Mouse (Mus musculus) intestine, postnatal 0 days (tissue): ENCODE measurements around the gene Gipc2. TPM values are rescaled to one million over a fixed set of nuclear protein-coding genes. Genes with fewer than 3 reads are reported as not detected.

Source experiments
- ATAC-seq: fragments of 200-750 bp; cut with Nextera tagmentation; 2 replicates; pipeline ENCODE4 v1.8.0; 2017; ENCODE audit warnings: mild to moderate bottlenecking, moderate TSS enrichment, moderate library complexity
- H3K27ac ChIP-seq: fragments of 300-500 bp; sonication (generic); 2 replicates; pipeline ENCODE4 v1.5.1; 2014; ENCODE audit warnings: mild to moderate bottlenecking, low read depth, low read length, moderate library complexity
- H3K27me3 ChIP-seq: fragments of 300-500 bp; sonication (generic); replicated peaks from 2 replicates; pipeline ENCODE4 v1.6.1; 2014; ENCODE audit warnings: low read length, mixed read lengths; ENCODE audit not compliant: control insufficient read depth, insufficient read depth
- H3K36me3 ChIP-seq: fragments of 300-500 bp; sonication (generic); 2 replicates; pipeline ENCODE4 v1.6.1; 2014; ENCODE audit warnings: mild to moderate bottlenecking, moderate library complexity; ENCODE audit not compliant: control insufficient read depth, insufficient read depth
- H3K4me1 ChIP-seq: fragments of 300-500 bp; sonication (generic); replicated peaks from 2 replicates; pipeline ENCODE4 v1.6.1; 2014; ENCODE audit warnings: antibody characterized with exemption, low read length, mixed read lengths; ENCODE audit not compliant: control insufficient read depth, insufficient read depth
- H3K4me2 ChIP-seq: fragments of 300-500 bp; sonication (generic); replicated peaks from 2 replicates; pipeline ENCODE4 v1.6.1; 2014; ENCODE audit warnings: low read depth, mild to moderate bottlenecking, moderate library complexity
- H3K4me3 ChIP-seq: fragments of 300-500 bp; sonication (generic); 2 replicates; pipeline ENCODE4 v1.5.1; 2014; ENCODE audit warnings: low read depth, low read length
- H3K9ac ChIP-seq: fragments of 300-500 bp; sonication (generic); 2 replicates; pipeline ENCODE4 v1.6.1; 2014; ENCODE audit warnings: mild to moderate bottlenecking, low read depth, low read length
- H3K9me3 ChIP-seq: fragments of 300-500 bp; sonication (generic); 2 replicates; pipeline ENCODE4 v1.6.1; 2016; ENCODE audit warnings: mixed run types; ENCODE audit not compliant: control insufficient read depth
- CTCF ChIP-seq: sonication (generic); IDR thresholded peaks from 2 replicates; pipeline ENCODE4 v1.5.1; 2016; ENCODE audit warnings: low read depth, mild to moderate bottlenecking, control low read depth, antibody characterized with exemption, moderate library complexity
- WGBS: fragments of 180-500 bp; shearing (Covaris S2); extraction: QIAGEN DNeasy Blood & Tissue Kit; methylation state at CpG from one replicate; pipeline ENCODE4 v1.1.7; 2014; 5-methylcytosine and 5-hydroxymethylcytosine counted together
- polyA plus RNA-seq: library from polyadenylated mRNA; unstranded; fragments of >200 nt; fragmentation: Nextera tagmentation; extraction: Ambion mirVana; gene quantifications from 2 replicates; pipeline ENCODE4 v1.2.1, GENCODE M21; 2015

Gene Gipc2
- polyA plus RNA-seq, 1 experiment from 2014 or later, result 243 TPM

GRCm38 (mm10) chr3:152121169-152122009, 44.6 kb downstream of the Gipc2 start:
- WGBS, result 62% methylated on average over 11 of the region's 11 CpGs
- Histone ChIP-seq H3K4me3 (no peak overlapping the region), H3K9me3 (no peaks in the 10 kb centered on the region), H3K27me3 (no peaks in the 10 kb centered on the region), H3K4me1 (peaks cover 7% of the 10 kb centered on the region), H3K9ac (no peak overlapping the region), H3K27ac (peak overlapping the region; percentile 74; the same call in 1 of the 2 replicates), H3K4me2 (no peak overlapping the region), H3K36me3 (peaks cover 2% of the 10 kb centered on the region; the same call in 1 of the 2 replicates)
- peak; percentile 9; the same call in 1 of the 2 replicates for ATAC-seq
- no peak for TF ChIP-seq CTCF

- no peak for ATAC-seq
- TF ChIP-seq CTCF, result no peak
- WGBS, result 53% methylated on average over 4 of the region's 4 CpGs
- Histone ChIP-seq H3K27me3 (no peaks in the 10 kb centered on the region), H3K4me2 (no peak overlapping the region), H3K9ac (no peak overlapping the region), H3K4me3 (no peak overlapping the region), H3K27ac (no peak overlapping the region), H3K4me1 (peaks cover 7% of the 10 kb centered on the region), H3K9me3 (no peaks in the 10 kb centered on the region), H3K36me3 (no peaks in the 10 kb centered on the region)
Measured at GRCm38 (mm10) chr3:152119987-152120386, 46.0 kb downstream of the Gipc2 start.

- Histone ChIP-seq H3K4me2 (no peak overlapping the region), H3K27ac (no peak overlapping the region), H3K9me3 (no peaks in the 10 kb centered on the region), H3K4me1 (peaks cover 16% of the 10 kb centered on the region), H3K4me3 (no peak overlapping the region), H3K27me3 (no peaks in the 10 kb centered on the region), H3K9ac (no peak overlapping the region), H3K36me3 (no peaks in the 10 kb centered on the region)
- no peak for TF ChIP-seq CTCF
- 82% methylated on average over 3 of the region's 3 CpGs for WGBS
- ATAC-seq, result no peak
Measured at GRCm38 (mm10) chr3:152117941-152118340, 48.1 kb downstream of the Gipc2 start.

- no peak overlapping the region for H3K27ac ChIP-seq
- no peak overlapping the region for H3K4me2 ChIP-seq
- no peak overlapping the region for H3K4me3 ChIP-seq
- 64% methylated on average over 3 of the region's 3 CpGs for WGBS
- no peaks in the 10 kb centered on the region for H3K9me3 ChIP-seq
- ATAC-seq, result no peak
- H3K9ac ChIP-seq, result no peak overlapping the region
- no peaks in the 10 kb centered on the region for H3K27me3 ChIP-seq
- peaks cover 9% of the 10 kb centered on the region; the same call in 1 of the 2 replicates for H3K4me1 ChIP-seq
- no peaks in the 10 kb centered on the region for H3K36me3 ChIP-seq
- no peak for TF ChIP-seq CTCF
Measured at GRCm38 (mm10) chr3:152116140-152116539, 49.9 kb downstream of the Gipc2 start.

- Histone ChIP-seq H3K9me3 (no peaks in the 10 kb centered on the region), H3K36me3 (no peaks in the 10 kb centered on the region), H3K4me1 (peaks cover 9% of the 10 kb centered on the region; the same call in 1 of the 2 replicates), H3K4me3 (no peak overlapping the region), H3K4me2 (peak overlapping the region; percentile 32; the same call in 1 of the 2 replicates), H3K27ac (peak overlapping the region; percentile 58), H3K27me3 (no peaks in the 10 kb centered on the region), H3K9ac (no peak overlapping the region)
- no peak for TF ChIP-seq CTCF
- 9% methylated on average over 10 of the region's 10 CpGs for WGBS
- ATAC-seq, result peak; percentile 87
Measured at GRCm38 (mm10) chr3:152114786-152115185, 51.2 kb downstream of the Gipc2 start.

- Histone ChIP-seq H3K9me3 (no peaks in the 10 kb centered on the region), H3K4me1 (peaks cover 9% of the 10 kb centered on the region; the same call in 1 of the 2 replicates), H3K9ac (no peak overlapping the region), H3K4me3 (no peak overlapping the region), H3K27ac (peak overlapping the region; percentile 58), H3K4me2 (peak overlapping the region; percentile 32; the same call in 1 of the 2 replicates), H3K36me3 (no peaks in the 10 kb centered on the region), H3K27me3 (no peaks in the 10 kb centered on the region)
- no peak for ATAC-seq
- peak; percentile 1; the same call in 1 of the 2 replicates for TF ChIP-seq CTCF
- 42% methylated on average over 4 of the region's 4 CpGs for WGBS
Measured at GRCm38 (mm10) chr3:152114222-152114621, 51.8 kb downstream of the Gipc2 start.
